ENCODE assay signal across 13 mouse cellular contexts in the genomic region with DNA sequence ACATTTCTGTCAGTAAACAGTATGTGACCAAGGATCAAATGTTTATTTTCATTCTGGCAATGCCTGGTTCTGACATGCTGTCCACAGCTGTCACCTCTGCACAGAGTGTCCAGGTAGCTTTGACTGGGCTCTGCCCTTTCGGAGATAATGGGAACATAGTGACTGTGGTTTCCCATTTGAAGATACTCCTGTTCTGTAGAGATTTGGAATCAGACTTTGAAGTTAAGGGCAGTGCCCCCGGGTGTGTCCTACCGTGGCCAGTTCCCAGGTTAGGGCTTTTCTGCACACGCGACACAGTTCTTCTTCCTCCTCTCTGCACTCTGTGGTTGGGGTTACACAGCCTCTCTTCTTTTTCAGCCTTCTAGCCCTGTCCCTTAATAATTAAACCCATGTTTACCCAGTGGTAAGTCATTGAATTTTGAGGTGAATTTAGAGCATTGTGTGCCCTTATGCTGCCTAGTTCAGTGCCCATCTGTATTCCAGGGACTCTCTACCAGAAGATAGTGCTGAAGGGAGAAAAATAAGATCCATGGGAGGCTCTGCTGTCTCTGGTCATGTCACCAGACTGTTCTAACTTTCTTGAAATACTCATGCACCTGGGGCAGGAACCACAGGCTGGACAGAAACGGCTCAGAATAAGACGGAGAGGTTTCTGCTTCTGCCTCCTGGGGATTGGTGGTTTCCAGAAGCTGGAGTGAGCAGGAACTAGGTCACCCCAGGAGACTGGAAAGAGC. TPM values are rescaled to one million over a fixed set of nuclear protein-coding genes. Genes with fewer than 3 reads are reported as not detected.
DNase-seq lines count a peak whose midpoint lies in the region; ATAC-seq and TF ChIP-seq lines count a peak whose summit lies in the region.
"Had no signal": no experiment of that assay in that cellular context is flagged by ENCODE, and none has a peak within 500 bp of the region (broad histone marks: within the 10 kb centered on the region; RNA-seq: fewer than 3 reads in every experiment).

No protein-coding gene starts in this region.

- ATAC-seq in forebrain, embryonic 13.5 days = no peak
- no peak for ATAC-seq in liver, embryonic 11.5 days (replicated peaks; ENCODE audit: low FRiP score)
- ATAC-seq in kidney, embryonic 16.5 days (ENCODE audit: low FRiP score, low TSS enrichment) = no peak
- ATAC-seq in neural tube, embryonic 15.5 days (ENCODE audit: low FRiP score) = no peak

- H3K79me2 ChIP-seq in liver, adult 2 months (ENCODE audit: control insufficient read depth, insufficient read depth, low read length) = peaks cover 55% of the 10 kb centered on the region

- WGBS in forebrain, embryonic 10.5 days = 89% methylated on average over 7 of the region's 7 CpGs
- WGBS in forebrain, embryonic 13.5 days = 89% methylated on average over 7 of the region's 7 CpGs
- 23% methylated on average over 7 of the region's 7 CpGs for WGBS in liver, adult 2 months
- WGBS in liver, embryonic 11.5 days = 58% methylated on average over 7 of the region's 7 CpGs
- 81% methylated on average over 7 of the region's 7 CpGs for WGBS in kidney, embryonic 16.5 days
- 32% methylated on average over 7 of the region's 7 CpGs for WGBS in small intestine, adult 2 months
- 85% methylated on average over 7 of the region's 7 CpGs for WGBS in neural tube, embryonic 15.5 days

- TF ChIP-seq POLR2A in liver, adult 2 months (IDR thresholded peaks at IDR 0.05; ENCODE audit: extremely low read depth, insufficient read depth, low read length) = no peak
- TF ChIP-seq POLR2A in small intestine, adult 2 months (IDR thresholded peaks at IDR 0.05; ENCODE audit: low read depth, low read length) = no peak

- no peak overlapping the region for H3K4me3 ChIP-seq in forebrain, embryonic 10.5 days
- no peak overlapping the region for H3K4me3 ChIP-seq in forebrain, embryonic 13.5 days
- peak overlapping the region; percentile 13 for H3K4me3 ChIP-seq in liver, adult 2 months (ENCODE audit: insufficient read depth, low read depth, low read length)
- no peak overlapping the region for H3K4me3 ChIP-seq in liver, embryonic 11.5 days (ENCODE audit: low read depth, low read length)
- H3K4me3 ChIP-seq in kidney, embryonic 16.5 days (ENCODE audit: low read length) = no peak overlapping the region
- H3K4me3 ChIP-seq in small intestine, adult 2 months (ENCODE audit: low read depth, low read length) = no peak overlapping the region
- no peak overlapping the region for H3K4me3 ChIP-seq in neural tube, embryonic 15.5 days (replicated peaks)
- H3K4me3 ChIP-seq: heart, embryonic 10.5 days had no signal

- no peaks in the 10 kb centered on the region for H3K27me3 ChIP-seq in forebrain, embryonic 10.5 days (ENCODE audit: poor library complexity, severe bottlenecking)
- no peaks in the 10 kb centered on the region for H3K27me3 ChIP-seq in forebrain, embryonic 13.5 days
- no peaks in the 10 kb centered on the region for H3K27me3 ChIP-seq in liver, adult 2 months (ENCODE audit: control insufficient read depth, insufficient read depth, low read length)
- no peaks in the 10 kb centered on the region for H3K27me3 ChIP-seq in liver, embryonic 11.5 days (replicated peaks; ENCODE audit: control insufficient read depth, insufficient read depth, low read length)
- no peaks in the 10 kb centered on the region for H3K27me3 ChIP-seq in kidney, embryonic 16.5 days (ENCODE audit: insufficient read depth, low read length)
- no peaks in the 10 kb centered on the region for H3K27me3 ChIP-seq in small intestine, adult 2 months (ENCODE audit: control insufficient read depth, insufficient read depth, low read length)
- no peaks in the 10 kb centered on the region for H3K27me3 ChIP-seq in neural tube, embryonic 15.5 days (replicated peaks)

- no peak overlapping the region for H3K4me2 ChIP-seq in forebrain, embryonic 13.5 days
- H3K4me2 ChIP-seq in liver, embryonic 11.5 days = no peak overlapping the region; the same call in 1 of the 2 replicates
- no peak overlapping the region for H3K4me2 ChIP-seq in kidney, embryonic 16.5 days (replicated peaks; ENCODE audit: low read depth, low read length)
- no peak overlapping the region for H3K4me2 ChIP-seq in neural tube, embryonic 15.5 days

- peaks cover 11% of the 10 kb centered on the region; the same call in 1 of the 2 replicates for H3K9me3 ChIP-seq in forebrain, embryonic 10.5 days
- no peaks in the 10 kb centered on the region for H3K9me3 ChIP-seq in forebrain, embryonic 13.5 days (replicated peaks)
- no peaks in the 10 kb centered on the region for H3K9me3 ChIP-seq in liver, embryonic 11.5 days (ENCODE audit: control insufficient read depth, low read length)
- H3K9me3 ChIP-seq in kidney, embryonic 16.5 days (ENCODE audit: low read length) = no peaks in the 10 kb centered on the region
- no peaks in the 10 kb centered on the region for H3K9me3 ChIP-seq in neural tube, embryonic 15.5 days (replicated peaks)
- H3K9me3 ChIP-seq: heart, embryonic 10.5 days had no signal

- intact Hi-C loops in gastrocnemius, postnatal 14 days (cut with DNase I; ENCODE audit: low total_unique reads) = no loop called here

- peaks cover 26% of the 10 kb centered on the region for H3K36me3 ChIP-seq in forebrain, embryonic 10.5 days (replicated peaks)
- peaks cover 13% of the 10 kb centered on the region for H3K36me3 ChIP-seq in forebrain, embryonic 13.5 days (ENCODE audit: poor library complexity, severe bottlenecking)
- H3K36me3 ChIP-seq in liver, adult 2 months (ENCODE audit: control insufficient read depth, insufficient read depth, low read length) = no peaks in the 10 kb centered on the region
- H3K36me3 ChIP-seq in liver, embryonic 11.5 days (ENCODE audit: control insufficient read depth, insufficient read depth, low read length) = peaks cover 3% of the 10 kb centered on the region; the same call in 1 of the 2 replicates
- H3K36me3 ChIP-seq in kidney, embryonic 16.5 days (ENCODE audit: insufficient read depth, low read length) = no peaks in the 10 kb centered on the region
- no peaks in the 10 kb centered on the region for H3K36me3 ChIP-seq in small intestine, adult 2 months (ENCODE audit: control insufficient read depth, insufficient read depth, low read length)
- H3K36me3 ChIP-seq in neural tube, embryonic 15.5 days = no peaks in the 10 kb centered on the region

- DNase-seq in forebrain, embryonic 10.5 days (ENCODE audit: extremely low spot score, low spot score) = no peak
- DNase-seq in liver, adult 2 months (ENCODE audit: extremely low read depth, low read depth, low spot score) = peak; percentile 97
- no peak for DNase-seq in liver, embryonic 11.5 days (ENCODE audit: low spot score)
- DNase-seq in gastrocnemius, postnatal 14 days = no peak
- DNase-seq: cerebellum, adult 11 months; heart, postnatal 4 days; lung, adult 2 months; spleen, adult 18-20 months had no signal

- H3K4me1 ChIP-seq in forebrain, embryonic 10.5 days = peaks cover 66% of the 10 kb centered on the region
- peaks cover 76% of the 10 kb centered on the region for H3K4me1 ChIP-seq in forebrain, embryonic 13.5 days
- peaks cover 42% of the 10 kb centered on the region for H3K4me1 ChIP-seq in liver, adult 2 months (ENCODE audit: control insufficient read depth, insufficient read depth, low read length)
- peaks cover 23% of the 10 kb centered on the region for H3K4me1 ChIP-seq in liver, embryonic 11.5 days (replicated peaks; ENCODE audit: control insufficient read depth, insufficient read depth, low read length)
- H3K4me1 ChIP-seq in kidney, embryonic 16.5 days (ENCODE audit: insufficient read depth, low read length) = peaks cover 18% of the 10 kb centered on the region
- H3K4me1 ChIP-seq in small intestine, adult 2 months (ENCODE audit: control insufficient read depth, insufficient read depth, insufficient read length, low read length) = peaks cover 24% of the 10 kb centered on the region
- H3K4me1 ChIP-seq in neural tube, embryonic 15.5 days = peaks cover 64% of the 10 kb centered on the region

- peak overlapping the region; percentile 35; the same call in 1 of the 2 replicates for H3K27ac ChIP-seq in forebrain, embryonic 10.5 days
- no peak overlapping the region for H3K27ac ChIP-seq in forebrain, embryonic 13.5 days
- H3K27ac ChIP-seq in liver, adult 2 months (replicated peaks; ENCODE audit: insufficient read depth, low read depth, low read length) = peak overlapping the region; percentile 91
- H3K27ac ChIP-seq in liver, embryonic 11.5 days (ENCODE audit: low read depth, low read length) = no peak overlapping the region
- peak overlapping the region; percentile 21; the same call in 1 of the 2 replicates for H3K27ac ChIP-seq in kidney, embryonic 16.5 days (ENCODE audit: low read length)
- H3K27ac ChIP-seq in small intestine, adult 2 months (ENCODE audit: insufficient read depth, low read depth, low read length) = peak overlapping the region; percentile 32
- H3K27ac ChIP-seq in neural tube, embryonic 15.5 days (replicated peaks) = no peak overlapping the region
- H3K27ac ChIP-seq: heart, embryonic 10.5 days had no signal

- TF ChIP-seq CTCF in liver, adult 2 months (IDR thresholded peaks at IDR 0.05; ENCODE audit: low read depth, low read length) = no peak
- TF ChIP-seq CTCF in small intestine, adult 2 months (IDR thresholded peaks at IDR 0.05; ENCODE audit: extremely low read depth, insufficient read length, insufficient replicate concordance, low read depth, low read length) = no peak

- no peak overlapping the region for H3K9ac ChIP-seq in forebrain, embryonic 13.5 days
- H3K9ac ChIP-seq in liver, adult 2 months (ENCODE audit: low read depth, low read length) = peak overlapping the region; percentile 55
- H3K9ac ChIP-seq in liver, embryonic 11.5 days (ENCODE audit: low read depth, low read length) = no peak overlapping the region
- no peak overlapping the region for H3K9ac ChIP-seq in kidney, embryonic 16.5 days (replicated peaks; ENCODE audit: low read length)
- no peak overlapping the region for H3K9ac ChIP-seq in neural tube, embryonic 15.5 days (replicated peaks)

RNA-seq across cellular contexts. Expression of gene Galnt2, which starts 47.9 kb away (rescaled TPM):
- polyA plus RNA-seq in forebrain, embryonic 10.5 days (2016; fragmentation: Nextera tagmentation; extraction: Ambion mirVana) = 40.7 and 40.9 TPM in 2 replicates
- polyA plus RNA-seq in forebrain, embryonic 13.5 days (2015; fragmentation: Nextera tagmentation; extraction: Ambion mirVana) = 31.1 and 38.6 TPM in 2 replicates
- total RNA-seq in liver, adult 2 months (2014; rRNA removed) = 9.3 and 11.3 TPM in 2 replicates
- polyA plus RNA-seq in liver, adult 2 months (2012; rRNA removed) = 7.3 and 11.3 TPM in 2 replicates
- 46.6 and 48.6 TPM in 2 replicates for polyA plus RNA-seq in liver, embryonic 11.5 days (2014; fragmentation: Nextera tagmentation; extraction: Ambion mirVana)
- polyA plus RNA-seq in kidney, embryonic 16.5 days (2015; fragmentation: Nextera tagmentation; extraction: Ambion mirVana) = 47.0 and 47.1 TPM in 2 replicates
- polyA plus RNA-seq in small intestine, adult 2 months (2012; rRNA removed) = 8.1 and 9.4 TPM in 2 replicates
- polyA plus RNA-seq in neural tube, embryonic 15.5 days (2015; fragmentation: Nextera tagmentation; extraction: Ambion mirVana) = 59.7 and 62.7 TPM in 2 replicates
- 10 to 100 TPM; 30.4 to 32.4 TPM for total RNA-seq in gastrocnemius, postnatal 14 days (2021)

Comparison
In these comparisons a context has a peak if more than half of its experiments do, and no peak if none do; other contexts are left out.
1. H3K27ac ChIP-seq: peak in forebrain, embryonic 10.5 days (single experiment), liver, adult 2 months (single experiment), kidney, embryonic 16.5 days (single experiment) and small intestine, adult 2 months (single experiment); none in forebrain, embryonic 13.5 days (single experiment), liver, embryonic 11.5 days (single experiment) and neural tube, embryonic 15.5 days (single experiment).